Mouse (Mus musculus): ENCODE measurements around the gene Zfp991. TPM values are rescaled to one million over a fixed set of nuclear protein-coding genes. Genes with fewer than 3 reads are reported as not detected.
"Not testable (repeated sequence)": the region's sequence is repeated elsewhere in the genome, so short reads cannot be mapped to it uniquely, and the experiment has no call there.

Gene Zfp991
- polyA plus RNA-seq, 1 experiment from 2014 or later: 6.8 TPM

DNA sequence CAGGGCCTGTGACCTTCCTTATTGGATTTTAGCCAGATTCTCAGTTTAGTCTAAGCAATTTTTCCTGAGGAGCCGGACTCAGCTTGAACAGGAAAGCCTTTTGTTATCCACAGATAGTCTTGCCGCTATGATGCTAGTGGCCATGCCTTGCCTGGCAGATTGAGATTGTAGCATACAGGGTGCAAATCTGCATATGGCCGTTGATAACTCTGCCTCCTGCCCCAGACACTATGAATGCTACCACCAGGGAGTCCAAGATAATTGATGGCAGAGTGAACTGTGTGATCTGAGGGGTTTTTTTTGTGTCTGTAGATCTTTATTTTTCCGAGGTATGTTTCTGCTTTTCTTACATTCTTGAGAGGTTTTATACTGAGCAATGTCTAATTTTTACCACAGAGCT is 39.7 kb downstream of the Zfp991 start:
- WGBS: no CpG with 5 or more reads among the region's 4 CpGs
- not testable (repeated sequence) for ATAC-seq (ENCODE audit: low read depth)

GRCm38 (mm10) chr4:147176279-147176880 is 44.5 kb downstream of the Zfp991 start:
- not testable (repeated sequence) for H3K36me3 ChIP-seq (ENCODE audit: control insufficient read depth, insufficient read depth, low read length); H3K4me2 ChIP-seq (ENCODE audit: low read depth, low read length); DNase-seq (ENCODE audit: low spot score); H3K4me1 ChIP-seq (ENCODE audit: control insufficient read depth, insufficient read depth, low read length); H3K27ac ChIP-seq (replicated peaks; ENCODE audit: low read depth, low read length); H3K27me3 ChIP-seq (replicated peaks; ENCODE audit: control insufficient read depth, insufficient read depth, low read length); H3K9ac ChIP-seq (ENCODE audit: low read depth, low read length); H3K4me3 ChIP-seq (ENCODE audit: low read depth, low read length); H3K9me3 ChIP-seq (ENCODE audit: control insufficient read depth, low read length)
- peak; percentile 53; the same call in 1 of the 2 replicates for ATAC-seq (ENCODE audit: low read depth)
- WGBS: 88% methylated on average over 7 of the region's 12 CpGs

More for the DNA sequence above, 39.7 kb downstream of the Zfp991 start:
- H3K36me3 ChIP-seq (ENCODE audit: control insufficient read depth, insufficient read depth, low read length); H3K9ac ChIP-seq (ENCODE audit: low read depth, low read length); H3K4me3 ChIP-seq (ENCODE audit: low read depth, low read length); H3K9me3 ChIP-seq (ENCODE audit: control insufficient read depth, low read length); H3K27me3 ChIP-seq (replicated peaks; ENCODE audit: control insufficient read depth, insufficient read depth, low read length); H3K4me1 ChIP-seq (ENCODE audit: control insufficient read depth, insufficient read depth, low read length); H3K4me2 ChIP-seq (ENCODE audit: low read depth, low read length); DNase-seq (ENCODE audit: low spot score); H3K27ac ChIP-seq (replicated peaks; ENCODE audit: low read depth, low read length): not testable (repeated sequence)

- not testable (repeated sequence) for H3K27ac ChIP-seq (replicated peaks; ENCODE audit: low read depth, low read length); ATAC-seq (ENCODE audit: low read depth); H3K27me3 ChIP-seq (replicated peaks; ENCODE audit: control insufficient read depth, insufficient read depth, low read length); H3K9me3 ChIP-seq (ENCODE audit: control insufficient read depth, low read length); H3K4me1 ChIP-seq (ENCODE audit: control insufficient read depth, insufficient read depth, low read length); DNase-seq (ENCODE audit: low spot score); H3K9ac ChIP-seq (ENCODE audit: low read depth, low read length); H3K36me3 ChIP-seq (ENCODE audit: control insufficient read depth, insufficient read depth, low read length); H3K4me2 ChIP-seq (ENCODE audit: low read depth, low read length); H3K4me3 ChIP-seq (ENCODE audit: low read depth, low read length)
- 95% methylated on average over 7 of the region's 8 CpGs for WGBS
Measured at GRCm38 (mm10) chr4:147181141-147181685, 49.4 kb downstream of the Zfp991 start.

- not testable (repeated sequence) for H3K9me3 ChIP-seq (ENCODE audit: control insufficient read depth, low read length); H3K36me3 ChIP-seq (ENCODE audit: control insufficient read depth, insufficient read depth, low read length); H3K27me3 ChIP-seq (replicated peaks; ENCODE audit: control insufficient read depth, insufficient read depth, low read length); H3K9ac ChIP-seq (ENCODE audit: low read depth, low read length); H3K4me2 ChIP-seq (ENCODE audit: low read depth, low read length); H3K4me1 ChIP-seq (ENCODE audit: control insufficient read depth, insufficient read depth, low read length); H3K27ac ChIP-seq (replicated peaks; ENCODE audit: low read depth, low read length); H3K4me3 ChIP-seq (ENCODE audit: low read depth, low read length); DNase-seq (ENCODE audit: low spot score)
- no CpG with 5 or more reads among the region's 13 CpGs for WGBS
- ATAC-seq (ENCODE audit: low read depth): peak; percentile 83
Measured at GRCm38 (mm10) chr4:147181969-147182705, 50.3 kb downstream of the Zfp991 start.

DNA sequence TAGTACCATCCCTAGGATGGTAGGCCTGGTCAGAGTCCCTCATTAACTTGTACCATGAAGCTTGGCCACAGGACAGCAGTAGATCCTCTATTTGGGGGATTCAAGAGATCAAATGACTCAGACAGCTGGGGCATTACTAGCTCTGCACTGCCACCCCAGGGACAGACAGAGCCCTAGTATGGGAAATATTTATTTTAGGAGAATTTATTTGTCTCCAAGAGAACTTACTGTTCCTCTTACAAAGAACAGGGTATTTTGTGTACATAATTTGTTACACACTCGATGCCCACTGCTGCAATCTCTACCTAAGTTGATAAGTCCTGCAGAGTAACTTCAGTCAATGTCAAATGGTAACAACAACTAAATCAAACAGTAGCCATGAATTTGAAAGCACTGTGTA is 55.0 kb downstream of the Zfp991 start:
- H3K4me1 ChIP-seq (ENCODE audit: control insufficient read depth, insufficient read depth, low read length); H3K27ac ChIP-seq (replicated peaks; ENCODE audit: low read depth, low read length); H3K36me3 ChIP-seq (ENCODE audit: control insufficient read depth, insufficient read depth, low read length); H3K9ac ChIP-seq (ENCODE audit: low read depth, low read length); H3K27me3 ChIP-seq (replicated peaks; ENCODE audit: control insufficient read depth, insufficient read depth, low read length); H3K4me2 ChIP-seq (ENCODE audit: low read depth, low read length); H3K4me3 ChIP-seq (ENCODE audit: low read depth, low read length); DNase-seq (ENCODE audit: low spot score): not testable (repeated sequence)
- peaks cover 10% of the 10 kb centered on the region for H3K9me3 ChIP-seq (ENCODE audit: control insufficient read depth, low read length)
- 87% methylated on average over 1 of the region's 1 CpGs for WGBS
- ATAC-seq (ENCODE audit: low read depth): 0 out of 2 replicates have a peak, but pooled peaks have one; percentile 33

- not testable (repeated sequence) for H3K27me3 ChIP-seq (replicated peaks; ENCODE audit: control insufficient read depth, insufficient read depth, low read length); H3K4me2 ChIP-seq (ENCODE audit: low read depth, low read length); H3K4me3 ChIP-seq (ENCODE audit: low read depth, low read length); H3K4me1 ChIP-seq (ENCODE audit: control insufficient read depth, insufficient read depth, low read length); H3K9ac ChIP-seq (ENCODE audit: low read depth, low read length); H3K36me3 ChIP-seq (ENCODE audit: control insufficient read depth, insufficient read depth, low read length); H3K27ac ChIP-seq (replicated peaks; ENCODE audit: low read depth, low read length)
- ATAC-seq (ENCODE audit: low read depth) (peak; percentile 30; the same call in 1 of the 2 replicates), DNase-seq (ENCODE audit: low spot score) (peak; percentile 0)
- peaks cover 10% of the 10 kb centered on the region for H3K9me3 ChIP-seq (ENCODE audit: control insufficient read depth, low read length)
- WGBS: 64% methylated on average over 63 of the region's 71 CpGs
Measured at GRCm38 (mm10) chr4:147187283-147187965, 55.6 kb downstream of the Zfp991 start.

GRCm38 (mm10) chr4:147195186-147195585 is 63.3 kb downstream of the Zfp991 start:
- H3K9ac ChIP-seq (ENCODE audit: low read depth, low read length); H3K4me3 ChIP-seq (ENCODE audit: low read depth, low read length); H3K4me1 ChIP-seq (ENCODE audit: control insufficient read depth, insufficient read depth, low read length); H3K4me2 ChIP-seq (ENCODE audit: low read depth, low read length); H3K9me3 ChIP-seq (ENCODE audit: control insufficient read depth, low read length); H3K27ac ChIP-seq (replicated peaks; ENCODE audit: low read depth, low read length); H3K27me3 ChIP-seq (replicated peaks; ENCODE audit: control insufficient read depth, insufficient read depth, low read length); DNase-seq (ENCODE audit: low spot score); ATAC-seq (ENCODE audit: low read depth); H3K36me3 ChIP-seq (ENCODE audit: control insufficient read depth, insufficient read depth, low read length): not testable (repeated sequence)
- 87% methylated on average over 3 of the region's 9 CpGs for WGBS

DNA sequence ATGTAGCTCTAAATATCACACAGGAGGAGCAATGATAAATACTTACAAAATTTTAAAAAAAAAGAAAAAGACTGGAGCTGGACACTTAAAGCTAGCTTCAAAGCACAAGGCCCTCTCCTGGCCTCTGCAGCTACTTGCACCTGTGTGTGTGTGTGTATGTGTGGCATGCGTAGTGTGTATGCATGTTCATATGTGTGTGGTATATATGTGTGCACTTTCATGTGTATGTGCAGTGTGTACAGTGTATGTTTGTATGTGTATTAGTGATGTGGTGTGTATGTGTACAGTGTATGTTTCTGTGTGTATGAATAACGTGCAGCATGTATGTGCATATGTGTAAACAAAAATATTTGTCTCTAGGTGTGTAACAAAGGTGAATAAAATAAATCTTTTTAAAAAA is 65.4 kb downstream of the Zfp991 start:
- not testable (repeated sequence) for H3K9me3 ChIP-seq (ENCODE audit: control insufficient read depth, low read length); H3K27ac ChIP-seq (replicated peaks; ENCODE audit: low read depth, low read length); H3K4me1 ChIP-seq (ENCODE audit: control insufficient read depth, insufficient read depth, low read length); H3K4me2 ChIP-seq (ENCODE audit: low read depth, low read length); H3K36me3 ChIP-seq (ENCODE audit: control insufficient read depth, insufficient read depth, low read length); DNase-seq (ENCODE audit: low spot score); ATAC-seq (ENCODE audit: low read depth); H3K27me3 ChIP-seq (replicated peaks; ENCODE audit: control insufficient read depth, insufficient read depth, low read length); H3K9ac ChIP-seq (ENCODE audit: low read depth, low read length); H3K4me3 ChIP-seq (ENCODE audit: low read depth, low read length)
- WGBS: 82% methylated on average over 2 of the region's 2 CpGs

Data from embryonic facial prominence, embryonic 14.5 days (tissue).